Mouse (Mus musculus): ENCODE results near the gene Pold3.

GRCm38 (mm10) chr7:100140591-100140990, 19.2 kb upstream of the Pold3 start:
- TF ChIP-seq CTCF (IDR thresholded peaks at IDR 0.05; ENCODE audit: insufficient read depth, low read depth, low read length) (no peak), POLR2A (IDR thresholded peaks at IDR 0.05; ENCODE audit: insufficient read depth, low read depth, low read length) (no peak)

All from olfactory bulb, adult 2 months (tissue).